Comparison of ENCODE assay signal across 12 mouse cellular contexts in the genomic region with DNA sequence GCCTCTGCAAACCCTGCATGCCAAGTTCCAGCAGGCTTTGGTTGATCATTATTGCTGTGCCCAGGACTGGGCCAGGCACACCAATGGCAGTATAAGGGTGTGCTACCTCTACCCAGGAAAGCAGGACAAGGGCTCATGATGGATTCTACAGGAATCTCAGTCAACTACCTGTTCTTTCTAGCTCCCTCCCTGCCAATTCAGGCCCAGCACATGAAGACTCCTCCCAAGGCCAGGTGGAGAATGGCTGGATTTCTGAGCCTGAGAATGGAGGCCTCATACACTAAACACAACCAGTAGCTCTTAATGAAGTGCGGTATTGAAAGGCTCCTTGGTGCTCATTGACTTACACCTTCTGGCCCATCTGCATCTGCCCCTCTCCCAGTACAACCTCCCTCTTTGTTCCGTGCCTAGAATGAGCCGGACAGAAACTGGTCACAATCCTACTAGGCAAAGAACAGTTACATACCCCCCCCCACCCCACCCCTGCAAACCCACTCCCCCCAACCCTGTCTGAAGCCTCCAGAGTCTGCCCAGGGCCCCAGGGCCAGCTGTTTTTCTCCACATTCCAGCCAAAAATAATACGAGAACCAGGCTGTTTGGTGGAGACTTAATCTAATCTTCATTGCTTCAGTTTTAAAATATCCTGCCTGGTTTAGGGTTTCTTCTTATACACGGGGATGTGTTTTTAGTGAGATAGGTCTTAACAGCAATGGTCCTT. TPM values are rescaled to one million over a fixed set of nuclear protein-coding genes. Genes with fewer than 3 reads are reported as not detected.
A peak's percentile ranks its signal among the peaks of the same experiment; 100 is the strongest.
DNase-seq lines count a peak whose midpoint lies in the region; ATAC-seq and TF ChIP-seq lines count a peak whose summit lies in the region.
"Had no signal": no experiment of that assay in that cellular context is flagged by ENCODE, and none has a peak within 500 bp of the region (broad histone marks: within the 10 kb centered on the region; RNA-seq: fewer than 3 reads in every experiment).

No protein-coding gene starts in this region.

- H3K27ac ChIP-seq in left cerebral cortex, adult 2 months, result peak overlapping the region; percentile 50; the same call in 1 of the 2 replicates
- H3K27ac ChIP-seq in hindbrain, embryonic 14.5 days, result 0 out of 2 replicates have a peak overlapping the region, but pooled peaks have one; percentile 17
- H3K27ac ChIP-seq in neural tube, embryonic 13.5 days (replicated peaks), result peak overlapping the region; percentile 74; the same call in 1 of the 2 replicates

- WGBS in hindbrain, embryonic 14.5 days, result 31% methylated on average over 5 of the region's 5 CpGs
- WGBS in neural tube, embryonic 13.5 days, result 32% methylated on average over 5 of the region's 5 CpGs

- H3K36me3 ChIP-seq in hindbrain, embryonic 14.5 days (replicated peaks; ENCODE audit: control insufficient read depth, insufficient read depth), result no peaks in the 10 kb centered on the region
- H3K36me3 ChIP-seq in neural tube, embryonic 13.5 days, result no peaks in the 10 kb centered on the region

- no peak overlapping the region for H3K9ac ChIP-seq in hindbrain, embryonic 14.5 days
- H3K9ac ChIP-seq in neural tube, embryonic 13.5 days, result peak overlapping the region; percentile 41; the same call in 1 of the 2 replicates

- peaks cover 63% of the 10 kb centered on the region for H3K4me1 ChIP-seq in hindbrain, embryonic 14.5 days (replicated peaks; ENCODE audit: control insufficient read depth, insufficient read depth, low read length)
- H3K4me1 ChIP-seq in neural tube, embryonic 13.5 days (replicated peaks), result peaks cover 87% of the 10 kb centered on the region

- no peak overlapping the region for H3K4me3 ChIP-seq in left cerebral cortex, adult 2 months
- no peak overlapping the region for H3K4me3 ChIP-seq in hindbrain, embryonic 14.5 days (replicated peaks; ENCODE audit: low read length)
- no peak overlapping the region for H3K4me3 ChIP-seq in neural tube, embryonic 13.5 days

- H3K27me3 ChIP-seq in hindbrain, embryonic 14.5 days (ENCODE audit: control insufficient read depth, insufficient read depth, low read length), result no peaks in the 10 kb centered on the region
- no peaks in the 10 kb centered on the region for H3K27me3 ChIP-seq in neural tube, embryonic 13.5 days

- no peaks in the 10 kb centered on the region for H3K9me3 ChIP-seq in hindbrain, embryonic 14.5 days (ENCODE audit: control insufficient read depth, low read length)
- no peaks in the 10 kb centered on the region for H3K9me3 ChIP-seq in neural tube, embryonic 13.5 days

- no peak for TF ChIP-seq CTCF in left cerebral cortex, adult 2 months (IDR thresholded peaks at IDR 0.05)

- no peak overlapping the region for H3K4me2 ChIP-seq in hindbrain, embryonic 14.5 days (replicated peaks)
- peak overlapping the region; percentile 81 for H3K4me2 ChIP-seq in neural tube, embryonic 13.5 days

- no peak for ATAC-seq in hindbrain, embryonic 14.5 days (ENCODE audit: low FRiP score)
- ATAC-seq in neural tube, embryonic 13.5 days (ENCODE audit: low read depth), result no peak
- no peak for ATAC-seq in CD4-positive, CD25-positive, alpha-beta regulatory T cell, adult 4 months
- ATAC-seq: midbrain, embryonic 16.5 days had no signal

- intact Hi-C loops in left cerebral cortex, adult 2 months (cut with DNase I), result loop anchor here (5.0 kb wide), 1 partner anchor 88 kb away; no protein-coding TSS in a partner anchor
- intact Hi-C loops in left cerebral cortex, postnatal 14 days (cut with DNase I), result loop anchor here (10.0 kb wide), 1 partner anchor 106 kb away; no protein-coding TSS in a partner anchor

- DNase-seq in heart, adult 11 months, result peak; percentile 88
- DNase-seq in heart, adult 9 months (ENCODE audit: low spot score in 2 of 2), result no peak
- DNase-seq in left cerebral cortex, adult 2 months (ENCODE audit: extremely low spot score in 1 of 2, low spot score in 2 of 2), result no peak
- DNase-seq in left cerebral cortex, postnatal 14 days (ENCODE audit: low spot score in 2 of 2), result no peak
- DNase-seq in hindbrain, embryonic 14.5 days (ENCODE audit: low spot score), result no peak
- no peak for DNase-seq in cerebellum, adult 8-10 months
- DNase-seq: adrenal gland, adult 8-10 months; kidney, postnatal 4 days; lung, adult 2 months had no signal

RNA-seq across cellular contexts. Expression of gene Pknox2, which starts 6.6 kb away (rescaled TPM):
- 10 to 100 TPM; 79.1 to 84.5 TPM for total RNA-seq in left cerebral cortex, adult 2 months (2021)
- 10 to 100 TPM; 77.8 to 78.8 TPM for total RNA-seq in left cerebral cortex, postnatal 14 days (2021)
- polyA plus RNA-seq in hindbrain, embryonic 14.5 days (2014; fragmentation: Nextera tagmentation; extraction: Ambion mirVana), result 25.1 and 25.8 TPM in 2 replicates
- polyA plus RNA-seq in neural tube, embryonic 13.5 days (2015; fragmentation: Nextera tagmentation; extraction: Ambion mirVana), result 59.2 and 65.0 TPM in 2 replicates
- polyA plus RNA-seq in CD4-positive, CD25-positive, alpha-beta regulatory T cell, adult 4 months (2017; shearing (Covaris generic)), result not detected

Comparison
In these comparisons a context has a peak if more than half of its experiments do, and no peak if none do; other contexts are left out.
1. H3K27ac ChIP-seq: peak in every context shown above with its lines; median percentile 74 in neural tube, embryonic 13.5 days; 50 in left cerebral cortex, adult 2 months; 17 in hindbrain, embryonic 14.5 days.
2. RNA of gene Pknox2, which starts 6.6 kb away (polyA plus RNA-seq): 59.2 to 65.0 TPM in neural tube, embryonic 13.5 days and 25.1 to 25.8 TPM in hindbrain, embryonic 14.5 days; not detected in CD4-positive, CD25-positive, alpha-beta regulatory T cell, adult 4 months; every median in the first group is over 10 times any median in the second.